Mouse (Mus musculus) heart, embryonic 11.5 days (tissue): ENCODE data around the gene Prrg2. TPM values are rescaled to one million over a fixed set of nuclear protein-coding genes. Genes with fewer than 3 reads are reported as not detected.
"Not testable (repeated sequence)": the region's sequence is repeated elsewhere in the genome, so short reads cannot be mapped to it uniquely, and the experiment has no call there.

ENCODE experiments used
- ATAC-seq: fragments of 200-750 bp; cut with Nextera tagmentation; replicated peaks from 2 replicates; pipeline ENCODE4 v1.8.0; 2017; ENCODE audit warnings: moderate library complexity; ENCODE audit not compliant: insufficient number of reproducible peaks, low FRiP score, low TSS enrichment
- H3K27ac ChIP-seq: fragments of 300-500 bp; sonication (generic); 2 replicates; pipeline ENCODE4 v1.5.1; 2014; ENCODE audit warnings: mild to moderate bottlenecking, low read depth, low read length
- H3K27me3 ChIP-seq: fragments of 300-500 bp; sonication (generic); 2 replicates; pipeline ENCODE4 v1.6.1; 2014; ENCODE audit warnings: mild to moderate bottlenecking, low read length, mixed read lengths; ENCODE audit not compliant: control insufficient read depth, insufficient read depth
- H3K36me3 ChIP-seq: fragments of 300-500 bp; sonication (generic); 2 replicates; pipeline ENCODE4 v1.6.1; 2014; ENCODE audit warnings: mild to moderate bottlenecking, low read length, moderate library complexity, mixed read lengths; ENCODE audit not compliant: control insufficient read depth, insufficient read depth
- H3K4me1 ChIP-seq: fragments of 300-500 bp; sonication (generic); 2 replicates; pipeline ENCODE4 v1.6.1; 2014; ENCODE audit warnings: low read length; ENCODE audit not compliant: control insufficient read depth, insufficient read depth
- H3K4me2 ChIP-seq: fragments of 300-500 bp; sonication (generic); 2 replicates; pipeline ENCODE4 v1.6.1; 2014; ENCODE audit warnings: mild to moderate bottlenecking, moderate library complexity
- H3K4me3 ChIP-seq: fragments of 300-500 bp; sonication (generic); 2 replicates; pipeline ENCODE4 v1.5.1; 2014; ENCODE audit warnings: low read depth, low read length
- H3K9ac ChIP-seq: fragments of 300-500 bp; sonication (generic); 2 replicates; pipeline ENCODE4 v1.6.1; 2014; ENCODE audit warnings: mild to moderate bottlenecking, low read depth, low read length, moderate library complexity
- H3K9me3 ChIP-seq: fragments of 300-500 bp; sonication (generic); replicated peaks from 2 replicates; pipeline ENCODE4 v1.6.1; 2016; ENCODE audit warnings: low read length; ENCODE audit not compliant: control insufficient read depth
- WGBS: fragments of 180-500 bp; shearing (Covaris S2); extraction: QIAGEN DNeasy Blood & Tissue Kit; methylation state at CpG from one replicate; pipeline ENCODE4 v1.1.7; 2014; ENCODE audit not compliant: insufficient replicate concordance; 5-methylcytosine and 5-hydroxymethylcytosine counted together
- polyA plus RNA-seq: library from polyadenylated mRNA; unstranded; fragments of >200 nt; fragmentation: Nextera tagmentation; extraction: Ambion mirVana; gene quantifications from 2 replicates; pipeline ENCODE4 v1.2.1, GENCODE M21; 2014

The Prrg2 gene
- polyA plus RNA-seq, 1 experiment from 2014 or later = 13.3 TPM

DNA sequence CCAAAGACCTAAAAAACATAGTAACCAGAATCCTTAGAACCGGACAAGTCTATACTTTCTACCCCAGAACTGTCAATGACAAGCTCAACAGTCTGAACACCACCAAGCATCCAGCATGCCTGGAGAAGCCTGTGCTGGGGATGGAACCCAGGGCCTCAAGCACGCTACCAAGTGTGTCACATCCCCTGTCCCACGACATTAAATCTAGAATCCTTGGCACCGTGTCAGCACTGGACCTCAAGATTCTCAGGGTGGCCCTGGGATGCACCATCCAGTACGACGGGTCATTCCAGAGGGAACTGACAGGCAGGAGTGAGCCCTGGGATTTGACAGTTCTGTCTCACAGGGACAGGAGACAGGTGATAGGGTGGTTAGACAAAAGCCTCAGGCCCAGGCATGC is 32.5 kb downstream of the Prrg2 start:
- peaks cover 60% of the 10 kb centered on the region for H3K36me3 ChIP-seq
- no peak overlapping the region for H3K27ac ChIP-seq
- no peak overlapping the region for H3K4me3 ChIP-seq
- no peak overlapping the region for H3K4me2 ChIP-seq
- WGBS = 91% methylated on average over 6 of the region's 6 CpGs
- ATAC-seq = no peak
- H3K9me3 ChIP-seq = no peaks in the 10 kb centered on the region
- H3K9ac ChIP-seq = no peak overlapping the region
- no peaks in the 10 kb centered on the region for H3K4me1 ChIP-seq
- no peaks in the 10 kb centered on the region for H3K27me3 ChIP-seq

DNA sequence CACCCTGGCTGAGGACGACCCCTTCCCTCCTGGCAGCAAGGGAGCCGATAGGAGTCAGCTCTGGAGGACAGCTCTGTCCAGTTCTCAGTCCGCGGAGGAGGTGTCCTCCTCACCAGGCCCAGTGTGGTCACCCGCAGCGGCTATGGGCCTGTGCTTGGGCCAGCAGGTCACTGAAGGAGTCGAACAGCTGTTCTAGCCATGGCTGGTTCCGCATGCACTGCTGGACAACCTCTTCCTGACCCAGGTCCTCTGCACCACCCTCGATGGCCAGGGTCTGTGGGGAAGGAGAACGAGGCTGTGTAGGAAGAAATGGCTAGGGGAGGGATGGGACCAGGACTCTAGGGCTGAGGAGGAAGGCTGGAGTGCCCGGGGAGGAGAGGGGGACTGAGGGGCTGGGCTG is 34.1 kb downstream of the Prrg2 start:
- H3K27me3 ChIP-seq = no peaks in the 10 kb centered on the region
- no peaks in the 10 kb centered on the region for H3K4me1 ChIP-seq
- H3K36me3 ChIP-seq = peaks cover 44% of the 10 kb centered on the region
- no peak overlapping the region for H3K27ac ChIP-seq
- no peak for ATAC-seq
- H3K4me3 ChIP-seq = no peak overlapping the region
- no peak overlapping the region for H3K4me2 ChIP-seq
- H3K9ac ChIP-seq = no peak overlapping the region
- no peaks in the 10 kb centered on the region for H3K9me3 ChIP-seq
- WGBS = 87% methylated on average over 11 of the region's 11 CpGs

DNA sequence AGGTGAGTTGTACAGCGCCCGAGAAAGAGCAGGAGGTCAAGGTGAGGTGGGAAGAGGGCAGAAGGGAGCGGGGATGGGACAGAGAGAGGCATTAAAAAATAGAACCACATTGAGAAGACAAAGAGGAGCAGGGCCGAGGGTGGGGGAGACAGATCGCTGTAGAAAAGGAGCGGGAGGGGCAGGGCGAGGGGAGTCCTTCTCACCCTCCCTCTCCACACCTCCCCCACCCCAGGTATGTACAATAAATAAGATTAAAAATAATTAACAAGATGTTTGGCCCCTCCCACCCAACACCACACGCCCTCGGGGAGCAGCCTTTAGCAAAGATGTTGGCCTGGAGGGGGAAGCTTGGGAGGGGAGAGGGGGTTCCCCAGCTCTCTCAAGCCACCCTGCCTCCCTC is 34.7 kb downstream of the Prrg2 start:
- ATAC-seq = no peak
- Histone ChIP-seq H3K9me3 (no peaks in the 10 kb centered on the region), H3K27me3 (no peaks in the 10 kb centered on the region), H3K36me3 (peaks cover 38% of the 10 kb centered on the region), H3K9ac (no peak overlapping the region), H3K4me2 (no peak overlapping the region), H3K27ac (no peak overlapping the region), H3K4me1 (no peaks in the 10 kb centered on the region), H3K4me3 (no peak overlapping the region)
- 93% methylated on average over 9 of the region's 9 CpGs for WGBS

DNA sequence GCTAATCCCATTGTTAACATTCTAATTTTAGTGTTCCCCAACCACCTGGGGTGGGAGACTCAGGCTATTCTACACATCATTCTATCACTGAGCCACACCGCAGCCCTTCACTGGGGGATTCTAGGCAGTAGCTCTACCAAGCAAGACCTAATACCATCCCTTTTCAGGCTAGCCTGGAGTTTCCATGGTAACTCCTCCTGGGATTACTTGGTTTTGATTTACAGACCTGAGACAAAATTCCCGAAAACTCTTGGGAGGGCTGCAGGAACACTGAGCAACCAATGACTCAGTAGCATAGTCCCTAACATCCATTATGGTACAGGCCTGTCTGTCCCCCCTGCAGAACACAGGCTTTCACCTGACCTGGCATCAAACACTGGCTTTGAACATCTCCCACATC is 36.2 kb downstream of the Prrg2 start:
- no peaks in the 10 kb centered on the region for H3K27me3 ChIP-seq
- 82% methylated on average over 2 of the region's 2 CpGs for WGBS
- peaks cover 30% of the 10 kb centered on the region for H3K36me3 ChIP-seq
- no peak overlapping the region for H3K4me2 ChIP-seq
- no peaks in the 10 kb centered on the region for H3K9me3 ChIP-seq
- H3K9ac ChIP-seq = no peak overlapping the region
- ATAC-seq = no peak
- no peak overlapping the region for H3K4me3 ChIP-seq
- H3K27ac ChIP-seq = no peak overlapping the region
- H3K4me1 ChIP-seq = no peaks in the 10 kb centered on the region

DNA sequence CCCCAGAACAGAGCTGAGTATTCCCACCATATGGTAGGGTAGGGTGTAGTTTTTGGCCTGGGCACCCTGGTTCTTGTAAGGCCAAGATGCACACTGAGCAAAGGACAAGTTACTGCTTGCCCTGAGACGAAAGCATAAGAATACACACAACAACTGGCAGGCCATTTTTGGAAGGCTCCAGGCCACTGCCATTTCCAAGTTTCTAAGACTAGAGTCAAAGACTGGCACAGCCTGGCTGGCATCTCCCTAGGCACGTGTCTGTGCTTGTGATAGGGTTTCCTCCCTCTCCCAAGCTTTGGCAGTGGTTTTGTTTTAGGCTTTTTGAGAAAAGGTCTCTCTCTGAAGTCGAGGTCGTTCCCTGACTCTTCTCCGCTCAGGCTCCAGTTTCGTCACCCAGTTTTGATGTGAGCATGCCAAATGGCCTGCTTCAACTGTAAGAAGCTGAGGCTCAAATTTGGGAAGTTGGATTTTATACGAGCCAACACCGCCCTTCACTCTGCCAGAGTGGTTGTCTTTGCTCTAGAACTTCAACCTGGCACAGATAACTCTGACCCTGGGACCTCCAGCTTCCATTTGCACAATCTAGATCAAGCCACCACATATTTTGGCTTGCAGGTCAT is 36.8 kb downstream of the Prrg2 start:
- Histone ChIP-seq H3K9me3 (no peaks in the 10 kb centered on the region), H3K27ac (no peak overlapping the region), H3K36me3 (peaks cover 24% of the 10 kb centered on the region), H3K27me3 (no peaks in the 10 kb centered on the region), H3K4me3 (no peak overlapping the region), H3K4me2 (no peak overlapping the region), H3K4me1 (no peaks in the 10 kb centered on the region), H3K9ac (no peak overlapping the region)
- WGBS = 71% methylated on average over 8 of the region's 8 CpGs
- ATAC-seq = no peak

DNA sequence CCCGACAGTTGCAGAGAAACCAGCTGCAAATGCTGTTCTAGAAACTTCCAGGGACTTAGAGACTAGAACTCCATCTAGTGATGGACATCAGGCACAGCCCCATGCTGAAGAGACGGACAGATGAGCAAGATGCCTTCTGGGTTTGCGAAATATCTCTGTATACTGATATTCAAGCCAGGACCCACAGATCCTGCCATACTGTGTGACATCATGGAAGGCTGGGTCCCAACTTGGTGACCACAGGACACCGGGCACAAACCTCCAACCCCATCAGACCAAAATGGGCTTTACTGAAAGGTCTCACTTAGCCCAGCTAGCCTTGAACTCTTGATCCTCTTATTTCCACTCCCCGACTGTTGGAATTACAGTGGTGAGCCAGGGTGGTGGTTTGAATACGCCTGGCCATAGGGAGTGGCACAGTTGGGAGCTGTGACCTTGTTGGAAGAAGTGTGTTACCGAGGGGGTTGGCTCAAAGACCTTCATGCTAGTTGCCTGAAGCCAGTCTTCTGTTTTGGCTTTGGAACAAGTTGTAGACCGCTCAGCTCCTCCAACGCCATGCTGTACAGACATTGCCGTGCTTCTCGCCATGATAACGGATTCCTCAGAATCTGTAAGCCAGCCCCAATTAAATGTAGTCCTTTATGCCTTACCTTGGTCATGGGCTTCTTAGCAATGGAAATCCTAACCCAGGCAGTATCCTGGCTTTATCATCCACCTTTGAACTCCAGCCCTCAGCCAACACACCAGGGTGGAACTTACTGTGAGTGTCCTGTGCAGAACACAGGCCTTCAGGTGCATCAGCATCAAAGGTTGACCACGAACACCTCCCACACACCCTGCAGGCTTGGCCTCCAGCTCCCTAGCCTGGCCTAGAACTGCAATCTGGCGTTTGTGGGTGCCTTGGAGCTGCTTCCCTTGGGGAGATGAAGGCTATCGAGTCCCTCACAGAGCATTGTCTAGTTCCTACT is 37.9 kb downstream of the Prrg2 start:
- 86% methylated on average over 15 of the region's 15 CpGs for WGBS

DNA sequence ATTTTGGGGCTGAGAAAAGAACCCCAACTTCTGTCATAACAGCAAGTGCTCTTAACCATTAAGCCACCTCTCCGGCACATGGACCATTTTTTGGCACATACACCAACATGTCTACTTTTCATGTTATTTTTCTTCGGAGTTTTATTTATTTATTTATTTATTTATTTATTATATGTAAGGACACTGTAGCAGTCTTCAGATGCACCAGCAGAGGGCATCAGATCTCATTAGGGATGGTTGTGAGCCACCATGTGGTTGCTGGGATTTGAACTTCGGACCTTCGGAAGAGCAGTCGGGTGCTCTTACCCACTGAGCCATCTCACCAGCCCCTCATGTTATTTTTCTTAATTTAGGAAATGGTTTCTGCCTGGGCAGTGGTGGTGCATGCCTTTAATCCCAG is 38.8 kb downstream of the Prrg2 start:
- WGBS = 76% methylated on average over 5 of the region's 5 CpGs

More for the DNA sequence above, 37.9 kb downstream of the Prrg2 start:
- Histone ChIP-seq H3K4me2 (no peak overlapping the region), H3K36me3 (peaks cover 16% of the 10 kb centered on the region), H3K9ac (no peak overlapping the region), H3K9me3 (no peaks in the 10 kb centered on the region), H3K4me3 (no peak overlapping the region), H3K27ac (no peak overlapping the region), H3K27me3 (no peaks in the 10 kb centered on the region), H3K4me1 (no peaks in the 10 kb centered on the region)
- ATAC-seq = no peak

DNA sequence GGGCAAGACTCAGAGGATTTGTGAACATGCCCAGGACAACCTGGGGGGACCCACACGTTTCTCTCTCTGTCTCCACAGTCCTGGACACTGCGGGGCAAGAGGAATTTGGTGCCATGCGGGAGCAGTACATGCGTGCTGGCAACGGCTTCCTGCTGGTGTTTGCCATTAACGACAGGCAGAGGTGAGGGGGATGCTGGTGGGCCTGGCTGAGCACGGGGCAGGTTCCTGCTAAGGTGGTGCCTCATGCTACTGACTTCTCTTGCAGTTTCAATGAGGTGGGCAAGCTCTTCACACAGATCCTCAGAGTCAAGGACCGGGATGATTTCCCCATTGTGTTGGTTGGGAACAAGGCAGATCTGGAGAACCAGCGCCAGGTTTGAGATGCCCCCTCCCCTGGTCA is 42.3 kb downstream of the Prrg2 start:
- H3K4me3 ChIP-seq = no peak overlapping the region
- peaks cover 10% of the 10 kb centered on the region for H3K4me1 ChIP-seq
- no peak overlapping the region for H3K4me2 ChIP-seq
- no peaks in the 10 kb centered on the region for H3K36me3 ChIP-seq
- H3K27ac ChIP-seq = no peak overlapping the region
- no peak overlapping the region for H3K9ac ChIP-seq
- H3K9me3 ChIP-seq = no peaks in the 10 kb centered on the region
- 75% methylated on average over 9 of the region's 9 CpGs for WGBS
- no peaks in the 10 kb centered on the region for H3K27me3 ChIP-seq
- ATAC-seq = no peak

More for the DNA sequence above, 38.8 kb downstream of the Prrg2 start:
- H3K27ac ChIP-seq, H3K36me3 ChIP-seq, H3K4me1 ChIP-seq, H3K4me2 ChIP-seq, ATAC-seq, H3K27me3 ChIP-seq, H3K9ac ChIP-seq, H3K4me3 ChIP-seq, H3K9me3 ChIP-seq: not testable (repeated sequence)
